Mouse (Mus musculus): ENCODE measurements around the gene Hoxc10.

- TF ChIP-seq CTCF (conservative IDR thresholded peaks at IDR 0.05; ENCODE audit: low read length) (no peak), POU5F1 (IDR thresholded peaks at IDR 0.05; ENCODE audit: borderline replicate concordance, low read length) (no peak)
These were observed 48.5 kb upstream of the Hoxc10 start for GRCm38 (mm10) chr15:102917972-102918572.
